Mouse (Mus musculus) cerebellum, adult 2 months (tissue): Measurements from ENCODE around the gene Il17c.

Source experiments
- CTCF ChIP-seq: fragments of 200-500 bp; IDR thresholded peaks from 2 replicates; pipeline ENCODE4 v1.5.1; 2011; ENCODE audit warnings: low read depth, mild to moderate bottlenecking, control low read depth, low read length, moderate library complexity, borderline replicate concordance; ENCODE audit not compliant: insufficient read depth
- POLR2A ChIP-seq: fragments of 200-500 bp; IDR thresholded peaks from 2 replicates; pipeline ENCODE4 v1.6.1; 2011; ENCODE audit warnings: low read length, control low read depth, borderline replicate concordance; ENCODE audit not compliant: insufficient read depth

DNA sequence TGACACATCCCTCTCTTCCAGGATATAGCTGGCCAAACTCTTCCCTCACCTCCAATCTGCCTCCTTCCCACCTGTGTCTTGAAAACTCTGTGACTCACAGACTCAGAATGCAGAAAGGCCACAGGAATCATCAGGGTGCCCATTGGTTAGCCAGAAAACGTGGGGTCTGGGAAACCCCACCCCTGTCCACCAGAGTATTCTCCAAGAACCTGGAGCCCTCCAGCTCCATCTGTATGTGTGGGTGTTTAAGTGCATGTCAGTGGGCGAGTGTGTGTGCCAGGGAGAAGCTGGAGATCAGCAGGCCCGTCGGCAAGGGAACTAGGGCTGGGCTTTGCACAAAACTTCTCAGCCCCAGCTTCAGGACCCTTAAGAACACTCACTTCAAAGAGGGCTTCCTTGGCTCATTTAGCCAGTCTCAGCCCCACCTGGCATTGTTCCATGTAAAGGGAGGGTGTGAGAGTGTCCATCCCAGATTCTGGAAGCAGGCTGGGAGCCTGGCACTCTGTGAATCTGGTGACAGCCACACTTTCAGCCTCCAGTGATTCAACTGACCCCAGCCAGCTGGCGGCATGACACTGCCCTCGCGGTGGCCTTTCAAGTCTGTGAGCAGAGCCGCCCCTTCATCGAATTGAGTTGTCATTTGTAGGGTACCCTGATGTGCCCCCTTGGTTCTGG is 1.8 kb upstream of the Il17c start:
- TF ChIP-seq CTCF (no peak), POLR2A (no peak)
